Mouse (Mus musculus): ENCODE results near the gene Olfr1167. TPM values are rescaled to one million over a fixed set of nuclear protein-coding genes. Genes with fewer than 3 reads are reported as not detected.
"Not testable (repeated sequence)": the region's sequence is repeated elsewhere in the genome, so short reads cannot be mapped to it uniquely, and the experiment has no call there.

Olfr1167 gene
- not detected for total RNA-seq (2021)
- long read RNA-seq = 0 reads

GRCm38 (mm10) chr2:88155093-88155492 lies at the start of gene Olfr1167:
Gene Olfr1167 (minus strand): TSS chr2:88155193.
- not testable (repeated sequence) for DNase-seq (ENCODE audit: low spot score in 2 of 2)

- no peak for DNase-seq (ENCODE audit: low spot score in 2 of 2)
Measured at GRCm38 (mm10) chr2:88181580-88181979, 26.6 kb upstream of the Olfr1167 start, which contains the start of gene Olfr1168. Gene Olfr1168 (plus strand): TSS chr2:88181880.

- no peak for DNase-seq (ENCODE audit: low spot score in 2 of 2)
Measured at GRCm38 (mm10) chr2:88128172-88128571, 26.8 kb downstream of the Olfr1167 start, which contains the start of gene Olfr1166. Gene Olfr1166 (minus strand): TSS chr2:88128272.

Other genes starting within 250 kb of the Olfr1167 start
- gene Olfr1155, start 210.1 kb downstream of the Olfr1167 start, total RNA-seq (2021) = not detected
- under 1 TPM in 1 of 2 experiments, not detected in 1; 0.10 TPM for gene Olfr1156, start 202.1 kb downstream of the Olfr1167 start, total RNA-seq (2021)
- gene Olfr1157, start 186.9 kb downstream of the Olfr1167 start, total RNA-seq (2021) = not detected
- not detected for gene Olfr74, start 180.5 kb downstream of the Olfr1167 start, total RNA-seq (2021)
- gene Olfr1158, start 165.1 kb downstream of the Olfr1167 start, total RNA-seq (2021) = not detected
- gene Olfr1160, start 146.9 kb downstream of the Olfr1167 start, total RNA-seq (2021) = not detected
- not detected for gene Olfr1161, start 132.4 kb downstream of the Olfr1167 start, total RNA-seq (2021)
- not detected for gene Olfr73, start 117.5 kb downstream of the Olfr1167 start, total RNA-seq (2021)
- gene Olfr1162, start 104.1 kb downstream of the Olfr1167 start, total RNA-seq (2021) = not detected
- not detected for gene Olfr1163, start 83.4 kb downstream of the Olfr1167 start, total RNA-seq (2021)
- gene Olfr1164, start 61.2 kb downstream of the Olfr1167 start, total RNA-seq (2021) = not detected
- not detected for gene Olfr1166, start 26.9 kb downstream of the Olfr1167 start, total RNA-seq (2021)
- not detected for gene Olfr1168, start 26.7 kb upstream of the Olfr1167 start, total RNA-seq (2021)
- gene Olfr1170, start 73.1 kb upstream of the Olfr1167 start, total RNA-seq (2021) = not detected
- not detected for gene Olfr1173, start 124.7 kb upstream of the Olfr1167 start, total RNA-seq (2021)
- not detected for gene Olfr1174-ps, start 159.9 kb upstream of the Olfr1167 start, total RNA-seq (2021)
- gene Olfr1175-ps, start 172.0 kb upstream of the Olfr1167 start, total RNA-seq (2021) = not detected
- gene Olfr1176, start 181.5 kb upstream of the Olfr1167 start, total RNA-seq (2021) = not detected
- not detected for gene Olfr1177-ps, start 191.3 kb upstream of the Olfr1167 start, total RNA-seq (2021)
- gene Olfr1178, start 231.9 kb upstream of the Olfr1167 start, total RNA-seq (2021) = not detected